Mouse (Mus musculus) E14TG2a.4 (cell line): ENCODE results near the gene Samhd1.

ENCODE experiments used
- H3K27me3 ChIP-seq: 2 replicates; pipeline ENCODE4 v1.6.1; 2014; ENCODE audit warnings: low read length, control low read depth; ENCODE audit not compliant: insufficient read depth
- H3K36me3 ChIP-seq: 2 replicates; pipeline ENCODE4 v1.6.1; 2014; ENCODE audit warnings: low read length, control low read depth; ENCODE audit not compliant: insufficient read depth
- H3K4me1 ChIP-seq: replicated peaks from 2 replicates; pipeline ENCODE4 v1.6.1; 2014; ENCODE audit warnings: low read depth, low read length, control low read depth
- H3K4me3 ChIP-seq: replicated peaks from 2 replicates; pipeline ENCODE4 v1.5.1; 2014; ENCODE audit warnings: mild to moderate bottlenecking, low read length
- H3K9me3 ChIP-seq: 2 replicates; pipeline ENCODE4 v1.6.1; 2014; ENCODE audit warnings: low read length, control low read depth
- CTCF ChIP-seq: conservative IDR thresholded peaks from 2 replicates; pipeline ENCODE4 v1.5.1; 2014; ENCODE audit warnings: low read length
- NANOG ChIP-seq: IDR thresholded peaks from 2 replicates; pipeline ENCODE4 v1.6.1; 2014; ENCODE audit warnings: borderline replicate concordance, low read length, mixed read lengths
- POU5F1 ChIP-seq: IDR thresholded peaks from 2 replicates; pipeline ENCODE4 v1.6.1; 2014; ENCODE audit warnings: low read length, borderline replicate concordance

Samhd1 gene

DNA sequence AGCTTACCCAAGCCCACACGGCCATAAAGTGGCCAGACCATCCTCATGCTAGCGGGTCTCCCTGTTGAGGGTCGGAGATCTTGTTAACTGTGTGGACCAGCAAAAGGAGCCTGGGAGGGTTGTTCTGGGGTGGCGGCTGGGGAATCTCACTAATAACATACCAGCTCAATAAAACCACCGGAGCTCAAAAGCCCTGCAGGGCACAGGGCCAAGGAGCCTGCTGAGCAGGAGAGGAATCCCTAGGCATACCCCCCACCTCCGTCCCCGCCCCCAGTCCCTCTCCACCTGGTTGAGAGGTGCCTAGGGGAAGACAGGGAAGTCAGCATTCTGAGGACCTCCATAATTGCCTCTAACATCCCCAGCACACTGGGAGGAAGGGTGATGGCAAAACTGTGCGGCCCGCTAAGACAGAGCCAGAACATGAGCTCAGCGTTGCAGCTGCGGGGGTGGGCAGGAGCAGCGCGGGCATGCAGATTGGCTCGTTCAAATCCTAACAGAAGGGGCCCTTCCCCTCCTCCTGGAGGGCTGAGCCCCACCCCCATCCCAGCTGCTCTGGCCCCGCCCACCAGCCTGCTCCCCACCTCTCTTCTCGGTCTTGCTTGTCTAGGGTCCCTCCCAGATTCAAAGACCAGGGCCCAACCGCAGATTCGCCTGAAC is 76.6 kb downstream of the Samhd1 start:
- no peak for TF ChIP-seq CTCF
- TF ChIP-seq NANOG = no peak
- TF ChIP-seq POU5F1 = no peak
- no peaks in the 10 kb centered on the region for H3K9me3 ChIP-seq
- H3K4me3 ChIP-seq = peak overlapping the region; percentile 79
- H3K27me3 ChIP-seq = no peaks in the 10 kb centered on the region
- H3K4me1 ChIP-seq = peaks cover 69% of the 10 kb centered on the region
- no peaks in the 10 kb centered on the region for H3K36me3 ChIP-seq

DNA sequence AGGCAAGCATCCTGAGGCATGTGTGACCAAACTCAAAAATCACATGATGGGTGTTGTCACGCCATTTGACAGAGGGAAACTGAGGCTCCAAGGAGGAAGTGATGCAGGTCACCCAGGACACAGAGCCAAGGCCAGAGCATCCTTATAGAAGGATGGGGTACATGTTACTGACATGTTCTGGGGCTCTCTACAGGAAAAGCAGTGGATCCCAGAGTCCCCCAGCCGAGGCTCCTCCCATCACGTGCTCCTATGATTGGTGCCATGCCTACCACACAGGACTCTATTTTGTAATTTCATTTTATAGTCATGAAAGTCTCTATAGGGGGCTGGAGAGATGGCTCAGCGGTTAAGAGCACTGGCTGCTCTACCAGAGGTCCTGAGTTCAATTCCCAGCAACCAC is 77.3 kb downstream of the Samhd1 start:
- Histone ChIP-seq H3K9me3 (no peaks in the 10 kb centered on the region), H3K4me3 (peak overlapping the region; percentile 79), H3K36me3 (no peaks in the 10 kb centered on the region), H3K27me3 (no peaks in the 10 kb centered on the region), H3K4me1 (peaks cover 67% of the 10 kb centered on the region)
- no peak for TF ChIP-seq NANOG

DNA sequence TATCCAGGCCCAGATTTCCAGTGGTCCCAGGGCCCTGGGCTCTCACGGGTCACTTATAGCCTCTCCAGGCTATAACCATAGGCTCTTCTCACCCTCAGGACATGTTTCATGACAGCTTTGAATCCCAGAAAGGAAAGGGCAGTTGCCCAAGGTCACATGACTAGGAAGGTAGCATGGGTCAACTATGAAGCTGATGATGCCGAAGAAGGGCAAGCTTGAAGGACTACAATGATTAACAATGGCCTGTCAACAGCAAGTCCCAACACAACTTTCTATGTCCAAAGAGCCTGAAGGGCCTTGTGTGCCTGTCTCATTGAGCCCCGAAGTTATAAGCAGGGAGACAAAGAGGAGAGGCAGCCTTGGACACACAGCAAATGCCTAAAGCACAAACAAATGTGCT is 77.9 kb downstream of the Samhd1 start:
- TF ChIP-seq NANOG = no peak
- no peak for TF ChIP-seq POU5F1
- no peak for TF ChIP-seq CTCF
- no peaks in the 10 kb centered on the region for H3K9me3 ChIP-seq
- H3K36me3 ChIP-seq = no peaks in the 10 kb centered on the region
- 0 out of 2 replicates have a peak overlapping the region, but pooled peaks have one; percentile 20 for H3K4me3 ChIP-seq
- H3K4me1 ChIP-seq = peaks cover 72% of the 10 kb centered on the region
- H3K27me3 ChIP-seq = no peaks in the 10 kb centered on the region

DNA sequence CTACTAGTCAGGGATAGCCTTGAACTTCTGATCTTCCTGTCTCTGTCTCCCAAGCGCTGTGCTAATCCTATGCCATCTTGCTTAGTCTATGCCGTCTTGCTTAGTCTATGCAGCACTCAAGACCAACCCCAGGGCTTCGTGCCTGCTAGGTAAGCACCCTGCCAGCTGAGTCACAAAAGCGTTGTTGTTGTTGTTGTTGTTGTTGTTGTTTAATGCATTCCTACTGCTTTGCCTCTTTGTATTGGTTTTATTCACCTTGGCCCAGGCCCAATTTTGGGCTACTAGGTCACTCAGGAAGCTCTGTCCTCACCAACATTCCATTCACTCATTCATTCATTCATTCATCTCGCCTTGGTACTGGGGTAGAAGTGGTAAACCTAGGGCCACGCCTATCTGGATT is 79.3 kb downstream of the Samhd1 start:
- Histone ChIP-seq H3K9me3 (no peaks in the 10 kb centered on the region), H3K4me1 (peaks cover 78% of the 10 kb centered on the region), H3K36me3 (no peaks in the 10 kb centered on the region), H3K4me3 (no peak overlapping the region), H3K27me3 (no peaks in the 10 kb centered on the region)
- no peak for TF ChIP-seq NANOG
- TF ChIP-seq POU5F1 = no peak
- TF ChIP-seq CTCF = no peak

DNA sequence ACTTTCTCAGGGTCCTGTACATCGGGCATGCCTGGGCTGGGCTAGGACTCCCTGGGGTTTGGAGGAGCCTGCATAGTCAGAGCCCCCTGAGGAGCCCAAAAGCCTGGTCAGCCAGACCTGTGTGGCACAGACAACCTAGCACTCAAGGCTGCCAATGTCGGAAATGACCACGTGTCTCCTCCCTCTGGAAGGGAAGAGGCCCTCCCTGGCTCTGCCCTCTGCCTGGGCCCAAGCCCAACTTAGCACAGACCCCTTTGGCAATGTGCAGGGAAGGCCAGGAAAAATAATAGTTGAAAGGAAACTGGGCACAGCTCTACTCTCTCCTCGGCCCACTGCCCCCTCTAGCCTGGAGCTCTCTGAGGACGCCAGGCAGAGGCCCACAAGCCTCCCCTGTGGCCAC is 80.2 kb downstream of the Samhd1 start:
- no peak for TF ChIP-seq NANOG
- TF ChIP-seq CTCF = no peak
- no peak for TF ChIP-seq POU5F1
- Histone ChIP-seq H3K4me3 (peak overlapping the region; percentile 26; the same call in 1 of the 2 replicates), H3K27me3 (no peaks in the 10 kb centered on the region), H3K9me3 (no peaks in the 10 kb centered on the region), H3K36me3 (0 out of 2 replicates have a peak, but pooled peaks cover 4% of the 10 kb centered on the region), H3K4me1 (peaks cover 72% of the 10 kb centered on the region)

DNA sequence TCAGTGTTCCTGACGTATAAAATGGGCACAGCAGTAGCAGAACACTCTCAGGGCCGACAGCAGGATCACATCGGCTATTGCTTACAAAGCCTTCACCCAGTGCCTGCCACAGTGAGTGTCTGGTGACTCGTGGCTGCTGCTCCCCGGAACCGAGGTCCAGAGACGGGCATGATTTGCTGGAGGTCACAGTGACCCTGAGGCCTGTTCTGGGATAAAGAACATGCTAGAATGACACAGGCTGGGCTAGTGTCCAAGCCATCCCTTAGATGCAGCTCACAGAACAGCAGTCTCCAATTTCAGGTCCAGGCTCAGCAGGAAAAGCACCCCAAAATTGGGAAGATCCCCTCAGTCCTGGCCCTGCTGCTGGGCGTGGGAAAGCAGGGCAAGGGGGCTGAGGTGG is 80.8 kb downstream of the Samhd1 start:
- Histone ChIP-seq H3K27me3 (no peaks in the 10 kb centered on the region), H3K9me3 (no peaks in the 10 kb centered on the region), H3K36me3 (0 out of 2 replicates have a peak, but pooled peaks cover 4% of the 10 kb centered on the region), H3K4me3 (no peak overlapping the region), H3K4me1 (peaks cover 68% of the 10 kb centered on the region)
- TF ChIP-seq NANOG (no peak), POU5F1 (no peak), CTCF (no peak)

DNA sequence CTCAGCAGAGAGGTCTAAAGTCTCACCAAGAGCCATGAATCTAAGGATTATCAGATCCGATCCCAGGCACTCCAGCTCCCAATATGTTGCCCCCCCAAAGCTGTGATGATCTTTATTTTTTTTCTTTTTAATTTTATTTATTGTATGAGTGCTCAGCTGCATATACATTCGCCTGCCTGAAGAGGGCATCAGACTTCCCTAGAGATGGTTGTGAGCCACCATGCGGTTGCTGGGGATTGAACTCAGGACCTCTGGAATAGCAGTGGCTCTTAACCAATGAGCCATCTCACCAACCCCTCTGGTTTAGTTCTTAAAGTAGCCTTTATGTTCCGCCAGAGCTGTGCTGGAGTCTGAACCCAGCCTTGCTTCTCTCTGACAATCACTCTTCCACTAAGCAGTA is 81.3 kb downstream of the Samhd1 start:
- Histone ChIP-seq H3K36me3 (0 out of 2 replicates have a peak, but pooled peaks cover 4% of the 10 kb centered on the region), H3K4me3 (no peak overlapping the region), H3K27me3 (no peaks in the 10 kb centered on the region), H3K9me3 (no peaks in the 10 kb centered on the region), H3K4me1 (peaks cover 67% of the 10 kb centered on the region)
- TF ChIP-seq NANOG = no peak
- no peak for TF ChIP-seq POU5F1
- peak; percentile 82 for TF ChIP-seq CTCF

DNA sequence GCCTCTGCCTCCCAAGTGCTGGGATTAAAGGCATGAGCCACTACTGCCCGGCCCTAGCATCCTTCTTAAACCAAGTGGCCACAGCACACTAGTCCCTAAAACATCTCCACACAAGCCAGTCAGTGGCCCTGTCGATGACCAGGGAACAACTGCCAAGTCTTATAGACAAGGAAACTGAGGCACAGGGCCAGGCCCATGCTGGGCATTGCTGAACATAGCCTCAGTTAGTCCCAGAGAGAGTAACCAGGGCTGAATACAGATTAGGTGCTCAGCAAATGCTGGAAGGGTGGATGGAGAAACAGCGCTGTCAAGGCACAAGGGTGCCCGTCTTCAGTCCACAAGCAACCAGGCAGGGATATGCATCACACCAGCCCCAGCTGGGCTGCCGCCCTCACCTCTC is 81.9 kb downstream of the Samhd1 start:
- Histone ChIP-seq H3K4me1 (peaks cover 68% of the 10 kb centered on the region), H3K9me3 (no peaks in the 10 kb centered on the region), H3K36me3 (0 out of 2 replicates have a peak, but pooled peaks cover 4% of the 10 kb centered on the region), H3K4me3 (no peak overlapping the region), H3K27me3 (no peaks in the 10 kb centered on the region)
- TF ChIP-seq CTCF (no peak), POU5F1 (no peak), NANOG (no peak)

DNA sequence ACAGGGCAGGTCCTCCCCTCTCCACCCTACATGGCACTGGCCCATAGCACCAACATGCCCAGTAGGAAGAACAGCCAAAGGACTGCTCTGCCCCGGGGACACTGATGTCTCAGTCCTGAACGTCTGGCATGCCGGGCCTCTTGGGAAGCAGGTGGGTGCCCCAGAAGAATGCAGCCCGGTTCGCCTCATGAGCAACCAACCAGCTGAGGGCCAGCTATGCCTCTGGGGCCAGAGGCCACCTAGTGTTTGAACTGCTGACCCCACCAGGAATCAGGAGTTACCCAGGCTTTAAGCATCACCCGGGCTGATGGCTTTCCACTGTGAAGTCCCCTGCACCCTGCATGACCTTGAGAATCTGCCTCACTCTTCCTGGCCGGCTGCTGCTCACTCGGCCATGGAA is 82.6 kb downstream of the Samhd1 start:
- Histone ChIP-seq H3K36me3 (0 out of 2 replicates have a peak, but pooled peaks cover 4% of the 10 kb centered on the region), H3K4me3 (no peak overlapping the region), H3K9me3 (no peaks in the 10 kb centered on the region), H3K4me1 (peaks cover 64% of the 10 kb centered on the region), H3K27me3 (no peaks in the 10 kb centered on the region)
- no peak for TF ChIP-seq CTCF
- TF ChIP-seq NANOG = no peak
